Mouse (Mus musculus): ENCODE results near the gene Crnkl1.

DNA sequence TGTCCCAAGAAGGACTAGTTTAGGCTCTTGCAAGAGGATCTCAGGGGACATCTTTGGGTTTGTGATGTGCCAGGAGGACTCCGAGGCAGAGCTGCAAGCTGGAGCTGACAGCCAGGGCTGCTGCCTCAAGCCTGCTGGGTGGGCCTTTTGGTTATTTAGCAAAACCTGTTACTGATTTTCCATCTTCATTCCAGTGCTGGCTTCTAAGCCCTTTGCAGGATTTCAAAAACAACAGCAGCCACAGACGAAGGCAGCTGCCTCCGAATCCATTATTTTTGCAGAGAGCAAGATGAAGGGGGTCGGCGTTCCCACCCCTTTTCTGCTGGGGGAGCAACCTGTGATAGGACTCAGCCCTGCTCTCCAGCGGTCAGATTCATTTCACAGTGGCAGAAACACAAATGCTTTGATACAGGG, 46.9 kb upstream of the Crnkl1 start:
- TF ChIP-seq POLR2A (IDR thresholded peaks at IDR 0.05; ENCODE audit: borderline replicate concordance, low read depth, low read length) (no peak), CTCF (IDR thresholded peaks at IDR 0.05; ENCODE audit: low read depth, low read length) (no peak)
